Mouse (Mus musculus): ENCODE data around the gene Nynrin.

The Nynrin gene

GRCm38 (mm10) chr14:55853621-55854285, at the start of gene Nynrin:
Gene Nynrin, plus strand, starts transcription at chr14:55854010.
- peak; percentile 72 to 79 for DNase-seq

- peak; percentile 80 to 89 for DNase-seq
Measured at GRCm38 (mm10) chr14:55814885-55815284, 38.9 kb upstream of the Nynrin start.

GRCm38 (mm10) chr14:55815310-55815751, 38.5 kb upstream of the Nynrin start:
- DNase-seq = peak; percentile 79 to 85

GRCm38 (mm10) chr14:55819845-55820405, 33.9 kb upstream of the Nynrin start:
- DNase-seq = peak in 1 of 2 experiments; percentile 2

GRCm38 (mm10) chr14:55820576-55820975, 33.2 kb upstream of the Nynrin start:
- no peak for DNase-seq

- DNase-seq = peak; percentile 84 to 90
Measured at GRCm38 (mm10) chr14:55822435-55822990, 31.3 kb upstream of the Nynrin start.

GRCm38 (mm10) chr14:55822991-55823762, 30.6 kb upstream of the Nynrin start, which contains the start of gene Nfatc4:
Gene Nfatc4, plus strand, starts transcription at chr14:55823144.
- DNase-seq = peak; percentile 86 to 90

GRCm38 (mm10) chr14:55824001-55824480, 29.8 kb upstream of the Nynrin start:
- peak; percentile 45 to 48 for DNase-seq

GRCm38 (mm10) chr14:55824481-55825215, 29.2 kb upstream of the Nynrin start:
- DNase-seq = peak; percentile 20 to 43

GRCm38 (mm10) chr14:55825216-55826051, 28.4 kb upstream of the Nynrin start:
- peak; percentile 16 to 19 for DNase-seq

GRCm38 (mm10) chr14:55826142-55826541, 27.7 kb upstream of the Nynrin start:
- DNase-seq = no peak

GRCm38 (mm10) chr14:55826551-55827340, 27.1 kb upstream of the Nynrin start:
- DNase-seq = peak in 1 of 2 experiments; percentile 7

GRCm38 (mm10) chr14:55828716-55829263, 25.0 kb upstream of the Nynrin start:
- no peak for DNase-seq

GRCm38 (mm10) chr14:55829854-55830253, 24.0 kb upstream of the Nynrin start:
- DNase-seq = no peak

GRCm38 (mm10) chr14:55830331-55830730, 23.5 kb upstream of the Nynrin start:
- no peak for DNase-seq

- no peak for DNase-seq
Measured at GRCm38 (mm10) chr14:55833126-55833525, 20.7 kb upstream of the Nynrin start.

GRCm38 (mm10) chr14:55834808-55835533, 18.8 kb upstream of the Nynrin start:
- DNase-seq = no peak

- no peak for DNase-seq
Measured at GRCm38 (mm10) chr14:55838312-55838711, 15.5 kb upstream of the Nynrin start.

- DNase-seq = no peak
Measured at GRCm38 (mm10) chr14:55838740-55839139, 15.1 kb upstream of the Nynrin start.
